12 mouse cellular contexts compared by ENCODE assay signal in the genomic region with DNA sequence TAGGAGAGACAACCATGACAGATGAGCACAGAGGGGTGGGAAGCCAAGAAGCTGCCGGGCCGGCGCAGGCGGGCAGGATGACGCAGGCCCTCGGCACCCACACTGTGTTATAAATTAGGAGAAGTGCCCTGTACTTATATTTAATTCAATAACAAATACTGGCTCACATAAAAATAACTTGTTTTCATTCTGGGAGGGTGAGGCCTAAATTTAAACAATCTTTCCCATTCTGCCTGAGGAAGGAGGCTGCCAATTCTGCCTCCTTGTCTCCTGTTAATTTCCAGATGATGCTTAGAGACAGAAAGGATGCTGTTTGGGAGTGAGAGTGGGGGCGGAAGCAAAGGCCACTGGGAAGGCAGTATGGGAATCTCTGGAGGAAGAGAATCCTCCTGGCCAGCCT.
DNase-seq lines count a peak whose midpoint lies in the region; ATAC-seq lines count a peak whose summit lies in the region.
"Had no signal": no experiment of that assay in that cellular context is flagged by ENCODE, and none has a peak within 500 bp of the region (broad histone marks: within the 10 kb centered on the region; RNA-seq: fewer than 3 reads in every experiment).

No protein-coding gene starts in this region.

- intact Hi-C loops in left cerebral cortex, postnatal 14 days (cut with DNase I) = no loop called here

- H3K27me3 ChIP-seq in forebrain, embryonic 15.5 days = no peaks in the 10 kb centered on the region
- no peaks in the 10 kb centered on the region for H3K27me3 ChIP-seq in forebrain, embryonic 10.5 days (ENCODE audit: poor library complexity, severe bottlenecking)

- H3K9me3 ChIP-seq in forebrain, embryonic 15.5 days = no peaks in the 10 kb centered on the region
- no peaks in the 10 kb centered on the region for H3K9me3 ChIP-seq in forebrain, embryonic 10.5 days

- no peak overlapping the region for H3K4me2 ChIP-seq in forebrain, embryonic 15.5 days (replicated peaks)

- peak overlapping the region; percentile 43 for H3K27ac ChIP-seq in forebrain, embryonic 15.5 days (replicated peaks)
- no peak overlapping the region for H3K27ac ChIP-seq in forebrain, embryonic 10.5 days
- H3K27ac ChIP-seq: macrophage had no signal

- H3K4me3 ChIP-seq in forebrain, embryonic 15.5 days = no peak overlapping the region
- H3K4me3 ChIP-seq in forebrain, embryonic 10.5 days = no peak overlapping the region

- no peaks in the 10 kb centered on the region for H3K36me3 ChIP-seq in forebrain, embryonic 15.5 days
- no peaks in the 10 kb centered on the region for H3K36me3 ChIP-seq in forebrain, embryonic 10.5 days (replicated peaks)

- no peak for ATAC-seq in forebrain, embryonic 15.5 days (replicated peaks)

- DNase-seq in forebrain, embryonic 10.5 days (ENCODE audit: extremely low spot score, low spot score) = no peak
- DNase-seq in right cerebral cortex, adult 18-20 months = peak; percentile 82
- no peak for DNase-seq in right cerebral cortex, postnatal 4 days
- DNase-seq in left cerebral cortex, postnatal 14 days (ENCODE audit: low spot score in 2 of 2) = peak; percentile 60 to 65
- DNase-seq in thymus, postnatal 14 days = no peak
- DNase-seq in urinary bladder, adult 2 months (ENCODE audit: low spot score) = no peak
- DNase-seq in kidney, adult 8-10 months = no peak
- DNase-seq: cerebellum, postnatal 36 days; gastrocnemius, postnatal 36 days; kidney, adult 11 months had no signal

- WGBS in forebrain, embryonic 15.5 days = 68% methylated on average over 7 of the region's 7 CpGs
- WGBS in forebrain, embryonic 10.5 days = 95% methylated on average over 7 of the region's 7 CpGs

- H3K4me1 ChIP-seq in forebrain, embryonic 15.5 days = peaks cover 9% of the 10 kb centered on the region
- no peaks in the 10 kb centered on the region for H3K4me1 ChIP-seq in forebrain, embryonic 10.5 days

- no peak overlapping the region for H3K9ac ChIP-seq in forebrain, embryonic 15.5 days (replicated peaks)

Comparison
In these comparisons a context has a peak if more than half of its experiments do, and no peak if none do; other contexts are left out.
1. DNase-seq: peak in right cerebral cortex, adult 18-20 months (single experiment) and left cerebral cortex, postnatal 14 days (2 of 2); none in forebrain, embryonic 10.5 days (single experiment), right cerebral cortex, postnatal 4 days (single experiment), thymus, postnatal 14 days (single experiment), urinary bladder, adult 2 months (single experiment) and kidney, adult 8-10 months (0 of 2).